Mouse (Mus musculus) left cerebral cortex, adult 11 months (tissue): ENCODE measurements around the gene Scn3a.
A peak's percentile ranks its signal among the peaks of the same experiment; 100 is the strongest.

Experiments used
- DNase-seq: peaks from one replicate; pipeline ENCODE4 v3.0.0; 2022; ENCODE audit warnings: low spot score

Scn3a gene

GRCm38 (mm10) chr2:65566793-65567787 is at the start of gene Scn3a:
Gene Scn3a (minus strand): TSS chr2:65567627.
- peak; percentile 43 for DNase-seq

DNA sequence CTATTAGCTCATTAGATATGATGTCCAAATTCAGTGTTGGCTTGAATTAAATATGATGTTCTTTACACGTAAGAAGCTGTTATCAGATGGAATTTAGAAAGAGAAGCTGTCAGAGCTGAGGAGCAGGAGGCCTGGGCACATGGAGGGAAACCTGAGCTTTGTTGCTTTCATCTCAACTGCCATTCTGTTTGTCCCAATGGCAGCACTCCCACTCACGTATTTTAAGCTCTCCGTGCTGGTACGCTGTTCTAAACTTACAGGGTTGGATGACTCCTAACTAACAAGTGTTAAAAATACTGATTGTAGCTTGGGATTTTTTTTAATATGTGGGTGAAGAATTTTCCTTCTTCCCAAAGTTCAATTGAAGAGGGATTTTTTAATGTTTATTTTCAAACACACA is 44.5 kb upstream of the Scn3a start:
- DNase-seq, result no peak

- no peak for DNase-seq
Measured at GRCm38 (mm10) chr2:65607813-65608212, 40.4 kb upstream of the Scn3a start.

DNA sequence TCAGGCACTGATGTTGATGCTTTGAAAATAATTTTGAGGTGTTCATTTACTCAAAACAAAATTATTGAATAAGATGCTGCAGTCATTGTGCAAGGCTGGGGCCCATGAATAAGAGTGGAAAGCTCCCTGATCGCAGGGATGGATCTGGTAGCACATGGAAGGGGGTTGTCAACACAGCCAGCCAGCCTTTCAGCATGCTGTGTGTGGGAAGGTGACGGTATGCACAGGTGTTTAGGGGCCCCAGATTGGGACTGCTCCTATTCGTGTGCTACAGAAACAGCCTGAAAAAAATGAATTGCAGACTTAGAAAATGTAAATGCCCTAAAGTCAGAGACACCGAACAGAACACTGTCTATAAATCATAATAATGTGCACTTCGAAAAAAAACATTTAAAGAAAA is 20.3 kb upstream of the Scn3a start:
- no peak for DNase-seq

GRCm38 (mm10) chr2:65567925-65568324 is 498 bp upstream of the Scn3a start:
- DNase-seq, result no peak

GRCm38 (mm10) chr2:65563898-65564297 is 3.5 kb downstream of the Scn3a start:
- DNase-seq, result no peak

GRCm38 (mm10) chr2:65557719-65558118 is 9.7 kb downstream of the Scn3a start:
- no peak for DNase-seq

- DNase-seq, result no peak
Measured at GRCm38 (mm10) chr2:65554662-65555061, 12.8 kb downstream of the Scn3a start.

- DNase-seq, result no peak
Measured at GRCm38 (mm10) chr2:65553473-65553872, 14.0 kb downstream of the Scn3a start.

DNA sequence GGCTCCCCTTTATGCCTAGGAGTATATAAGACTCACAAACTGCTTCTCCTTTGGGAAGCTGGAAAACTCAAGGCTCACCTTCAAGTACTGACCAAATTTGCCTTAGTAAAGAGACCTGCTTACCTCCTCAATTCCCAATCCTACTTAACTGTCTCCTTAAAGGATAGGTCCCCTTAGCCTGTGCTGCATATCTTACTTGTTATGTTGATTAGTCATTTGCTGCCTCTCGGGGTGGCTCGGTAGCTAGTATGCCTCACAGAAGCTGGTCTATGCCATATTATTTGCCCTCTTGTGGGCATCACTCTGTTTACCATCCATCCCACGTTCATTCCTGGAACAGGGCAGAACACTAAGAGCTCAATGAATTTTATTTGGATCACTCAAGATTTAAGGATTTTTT is 14.7 kb downstream of the Scn3a start:
- DNase-seq, result no peak

- no peak for DNase-seq
Measured at GRCm38 (mm10) chr2:65552222-65552621, 15.2 kb downstream of the Scn3a start.

- DNase-seq, result no peak
Measured at GRCm38 (mm10) chr2:65551736-65552135, 15.7 kb downstream of the Scn3a start.

- no peak for DNase-seq
Measured at GRCm38 (mm10) chr2:65550564-65550963, 16.9 kb downstream of the Scn3a start.

- no peak for DNase-seq
Measured at GRCm38 (mm10) chr2:65548665-65549064, 18.8 kb downstream of the Scn3a start.

- no peak for DNase-seq
Measured at GRCm38 (mm10) chr2:65547341-65547740, 20.1 kb downstream of the Scn3a start.

DNA sequence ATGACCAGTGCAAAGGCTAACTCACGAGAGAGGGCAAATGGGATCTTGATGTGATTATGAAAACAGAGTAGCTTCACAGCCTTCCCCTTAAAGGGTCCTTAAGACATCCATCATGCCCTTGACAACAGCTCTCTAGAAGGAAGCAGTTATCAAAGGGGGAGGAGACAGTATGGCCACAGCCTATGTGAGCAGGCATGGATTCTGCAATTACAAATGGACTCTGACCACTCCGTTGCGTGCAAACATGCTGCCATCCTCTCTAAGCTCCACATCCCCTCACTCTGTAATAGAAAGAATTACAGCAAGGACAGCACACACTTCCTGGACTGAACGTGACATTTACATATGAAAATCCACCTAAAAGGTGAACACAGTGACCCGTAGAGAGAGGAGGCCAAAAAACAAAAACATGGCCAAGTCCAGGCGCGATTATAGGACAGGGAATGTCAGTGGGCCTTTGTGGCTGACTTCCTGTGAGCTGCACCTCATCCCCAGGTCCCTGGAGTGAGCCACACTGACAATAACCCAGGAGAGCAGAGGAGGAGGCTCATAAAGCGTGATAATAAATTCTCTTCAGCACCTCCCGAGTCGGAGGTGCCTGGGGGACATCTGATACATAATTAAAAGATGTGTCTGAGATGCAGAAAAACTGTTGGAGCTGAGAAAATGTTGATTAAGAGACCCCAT is 24.4 kb downstream of the Scn3a start:
- no peak for DNase-seq

GRCm38 (mm10) chr2:65541781-65542180 is 25.6 kb downstream of the Scn3a start:
- no peak for DNase-seq

GRCm38 (mm10) chr2:65538436-65538835 is 29.0 kb downstream of the Scn3a start:
- no peak for DNase-seq

DNA sequence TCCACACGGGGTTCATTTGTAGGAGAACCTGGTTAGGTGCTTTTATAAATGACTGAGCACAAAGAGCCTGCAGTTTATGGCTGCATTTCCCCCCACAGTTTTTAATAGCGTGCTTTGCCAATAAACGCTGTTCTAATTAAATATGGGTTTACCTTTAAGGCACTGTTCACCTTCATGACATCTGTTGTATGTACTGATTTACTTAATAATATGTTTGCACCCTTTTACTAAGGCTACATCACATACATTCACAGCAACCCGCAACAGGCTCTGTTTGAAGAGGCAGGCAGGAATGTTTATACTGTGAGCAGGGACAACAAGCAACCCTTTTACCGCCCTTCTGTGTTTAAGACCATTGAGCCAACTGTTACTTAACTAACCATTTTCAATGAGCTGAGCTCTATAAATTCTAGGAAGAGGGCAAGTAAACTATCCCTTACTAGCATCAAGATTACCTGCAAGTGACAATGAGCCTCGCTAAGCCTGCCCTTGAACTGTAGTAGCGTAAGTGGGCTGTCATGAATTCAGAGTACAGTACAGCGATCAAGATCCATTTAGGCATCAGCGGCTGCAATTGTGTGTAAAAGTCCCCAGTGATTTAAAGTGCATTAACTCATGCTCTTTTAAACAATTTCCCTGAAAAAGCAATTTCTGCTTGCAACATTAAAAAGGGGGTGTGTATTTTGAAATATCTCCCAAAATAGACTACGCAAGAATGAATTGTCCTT is 35.1 kb downstream of the Scn3a start:
- DNase-seq, result no peak

DNA sequence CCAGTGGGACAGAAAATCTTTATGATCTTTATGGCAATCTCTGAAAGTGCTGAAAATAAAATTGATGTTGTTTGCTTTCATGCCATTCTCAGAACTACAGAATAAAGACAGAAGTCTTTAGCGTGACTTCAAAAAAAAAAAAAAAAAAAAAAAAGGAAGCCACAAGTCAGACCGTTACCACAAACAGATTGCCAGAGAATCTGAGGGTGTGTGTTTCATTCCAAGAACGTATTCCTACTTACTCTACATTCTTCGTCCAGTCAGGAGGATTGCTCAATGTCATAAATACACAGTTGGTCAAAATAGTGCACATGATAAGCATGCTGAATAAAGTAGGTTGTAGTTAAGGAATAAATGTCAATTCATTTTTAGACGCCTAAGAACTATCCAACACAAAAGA is 38.3 kb downstream of the Scn3a start:
- no peak for DNase-seq

GRCm38 (mm10) chr2:65516703-65517102 is 50.7 kb downstream of the Scn3a start:
- DNase-seq, result no peak

GRCm38 (mm10) chr2:65508217-65508616 is 59.2 kb downstream of the Scn3a start:
- no peak for DNase-seq

- DNase-seq, result no peak
Measured at GRCm38 (mm10) chr2:65490450-65490849, 77.0 kb downstream of the Scn3a start.
